Mouse (Mus musculus) monocyte, adult 5-6 weeks (primary cell): ENCODE measurements around the gene Qpct. TPM values are rescaled to one million over a fixed set of nuclear protein-coding genes. Genes with fewer than 3 reads are reported as not detected.

Source experiments
- ATAC-seq: fragments of 153-309, 156-312 bp; replicated peaks from 2 replicates; pipeline ENCODE4 v1.8.0; 2017; ENCODE audit warnings: mild to moderate bottlenecking; ENCODE audit not compliant: low TSS enrichment, insufficient number of reproducible peaks, severe bottlenecking, poor library complexity, low FRiP score
- total RNA-seq: library from RNA; stranded (forward); fragments of 200-1000, 200-491, 200-594 nt; gene quantifications from 3 replicates; pipeline ENCODE4 v1.2.3, GENCODE M21; 2017

Qpct gene
- total RNA-seq, 1 experiment from 2014 or later, result 7.2 TPM

GRCm38 (mm10) chr17:79136401-79136800 lies 84.7 kb downstream of the Qpct start:
- no peak for ATAC-seq

Other genes starting within 250 kb of the Qpct start
- gene Heatr5b, start 216.5 kb upstream of the Qpct start, total RNA-seq, result 12.3 to 29.5 TPM (median 25.0 TPM) in 3 replicates
- gene Gpatch11, start 216.3 kb upstream of the Qpct start, total RNA-seq, result 57.6 to 86.9 TPM (median 66.9 TPM) in 3 replicates
- 20.6 to 56.7 TPM (median 46.8 TPM) in 3 replicates for gene Eif2ak2, start 169.3 kb upstream of the Qpct start, total RNA-seq
- not detected in 3 replicates for gene Sult6b1, start 144.9 kb upstream of the Qpct start, total RNA-seq
- 44.9 to 54.5 TPM (median 46.9 TPM) in 3 replicates for gene Cebpzos, start 135.4 kb upstream of the Qpct start, total RNA-seq
- 139 to 178 TPM (median 141 TPM) in 3 replicates for gene Cebpz, start 114.8 kb upstream of the Qpct start, total RNA-seq
- gene Ndufaf7, start 114.8 kb upstream of the Qpct start, total RNA-seq, result 40.7 to 61.7 TPM (median 53.5 TPM) in 3 replicates
- 85.4 to 117 TPM (median 96.5 TPM) in 3 replicates for gene Prkd3, start 31.1 kb upstream of the Qpct start, total RNA-seq